Mouse (Mus musculus) neural tube, embryonic 12.5 days (tissue): ENCODE data around the gene Macrod2. TPM values are rescaled to one million over a fixed set of nuclear protein-coding genes. Genes with fewer than 3 reads are reported as not detected.
A peak's percentile ranks its signal among the peaks of the same experiment; 100 is the strongest.

Source experiments
- ATAC-seq: fragments of 200-750 bp; cut with Nextera tagmentation; 2 replicates; pipeline ENCODE4 v1.8.0; 2017; ENCODE audit warnings: low read depth, mild to moderate bottlenecking, moderate TSS enrichment, moderate library complexity; ENCODE audit not compliant: low FRiP score
- H3K27ac ChIP-seq: fragments of 300-500 bp; sonication (generic); 2 replicates; pipeline ENCODE4 v1.5.1; 2016
- H3K27me3 ChIP-seq: fragments of 300-500 bp; sonication (generic); replicated peaks from 2 replicates; pipeline ENCODE4 v1.6.1; 2016; ENCODE audit warnings: mild to moderate bottlenecking
- H3K36me3 ChIP-seq: fragments of 300-500 bp; sonication (generic); 2 replicates; pipeline ENCODE4 v1.6.1; 2016; ENCODE audit warnings: mild to moderate bottlenecking
- H3K4me1 ChIP-seq: fragments of 300-500 bp; sonication (generic); 2 replicates; pipeline ENCODE4 v1.6.1; 2016
- H3K4me2 ChIP-seq: fragments of 300-500 bp; sonication (generic); replicated peaks from 2 replicates; pipeline ENCODE4 v1.6.1; 2016; ENCODE audit warnings: mild to moderate bottlenecking
- H3K4me3 ChIP-seq: fragments of 300-500 bp; sonication (generic); 2 replicates; pipeline ENCODE4 v1.5.1; 2016
- H3K9ac ChIP-seq: fragments of 300-500 bp; sonication (generic); 2 replicates; pipeline ENCODE4 v1.6.1; 2016; ENCODE audit warnings: mild to moderate bottlenecking
- H3K9me3 ChIP-seq: fragments of 300-500 bp; sonication (generic); 2 replicates; pipeline ENCODE4 v1.6.1; 2016; ENCODE audit warnings: mild to moderate bottlenecking
- WGBS: fragments of 180-500 bp; shearing (Covaris S2); methylation state at CpG from one replicate; pipeline ENCODE4 v1.1.7; 2016; 5-methylcytosine and 5-hydroxymethylcytosine counted together
- polyA plus RNA-seq: library from polyadenylated mRNA; unstranded; fragments of >200 nt; fragmentation: Nextera tagmentation; extraction: Ambion mirVana; gene quantifications from 2 replicates; pipeline ENCODE4 v1.2.1, GENCODE M21; 2016

The Macrod2 gene
- polyA plus RNA-seq, 1 experiment from 2014 or later: 53.8 TPM

GRCm38 (mm10) chr2:141169586-141169985, 774.5 kb downstream of the Macrod2 start:
- Histone ChIP-seq H3K27me3 (no peaks in the 10 kb centered on the region), H3K4me2 (no peak overlapping the region), H3K9me3 (no peaks in the 10 kb centered on the region), H3K9ac (no peak overlapping the region), H3K27ac (no peak overlapping the region), H3K4me1 (no peaks in the 10 kb centered on the region), H3K36me3 (no peaks in the 10 kb centered on the region), H3K4me3 (no peak overlapping the region)
- no peak for ATAC-seq
- WGBS: 81% methylated on average over 3 of the region's 3 CpGs

- H3K36me3 ChIP-seq: no peaks in the 10 kb centered on the region
- H3K4me3 ChIP-seq: no peak overlapping the region
- H3K4me2 ChIP-seq: no peak overlapping the region
- no peak overlapping the region for H3K9ac ChIP-seq
- H3K9me3 ChIP-seq: no peaks in the 10 kb centered on the region
- no peak overlapping the region for H3K27ac ChIP-seq
- WGBS: 61% methylated on average over 1 of the region's 1 CpGs
- no peaks in the 10 kb centered on the region for H3K4me1 ChIP-seq
- H3K27me3 ChIP-seq: no peaks in the 10 kb centered on the region
- no peak for ATAC-seq
Observed at GRCm38 (mm10) chr2:141173167-141173566, 778.1 kb downstream of the Macrod2 start.

- no peak overlapping the region for H3K27ac ChIP-seq
- H3K36me3 ChIP-seq: no peaks in the 10 kb centered on the region
- WGBS: 80% methylated on average over 3 of the region's 3 CpGs
- H3K9me3 ChIP-seq: no peaks in the 10 kb centered on the region
- no peak overlapping the region for H3K4me3 ChIP-seq
- ATAC-seq: no peak
- no peaks in the 10 kb centered on the region for H3K27me3 ChIP-seq
- H3K4me2 ChIP-seq: no peak overlapping the region
- H3K4me1 ChIP-seq: no peaks in the 10 kb centered on the region
- H3K9ac ChIP-seq: no peak overlapping the region
Observed at GRCm38 (mm10) chr2:141173607-141174006, 778.5 kb downstream of the Macrod2 start.

- no peak overlapping the region for H3K4me3 ChIP-seq
- H3K9me3 ChIP-seq: no peaks in the 10 kb centered on the region
- H3K4me1 ChIP-seq: no peaks in the 10 kb centered on the region
- ATAC-seq: no peak
- H3K27me3 ChIP-seq: no peaks in the 10 kb centered on the region
- H3K36me3 ChIP-seq: no peaks in the 10 kb centered on the region
- H3K27ac ChIP-seq: no peak overlapping the region
- WGBS: 71% methylated on average over 1 of the region's 1 CpGs
- no peak overlapping the region for H3K4me2 ChIP-seq
- H3K9ac ChIP-seq: no peak overlapping the region
Observed at GRCm38 (mm10) chr2:141180656-141181055, 785.5 kb downstream of the Macrod2 start.

DNA sequence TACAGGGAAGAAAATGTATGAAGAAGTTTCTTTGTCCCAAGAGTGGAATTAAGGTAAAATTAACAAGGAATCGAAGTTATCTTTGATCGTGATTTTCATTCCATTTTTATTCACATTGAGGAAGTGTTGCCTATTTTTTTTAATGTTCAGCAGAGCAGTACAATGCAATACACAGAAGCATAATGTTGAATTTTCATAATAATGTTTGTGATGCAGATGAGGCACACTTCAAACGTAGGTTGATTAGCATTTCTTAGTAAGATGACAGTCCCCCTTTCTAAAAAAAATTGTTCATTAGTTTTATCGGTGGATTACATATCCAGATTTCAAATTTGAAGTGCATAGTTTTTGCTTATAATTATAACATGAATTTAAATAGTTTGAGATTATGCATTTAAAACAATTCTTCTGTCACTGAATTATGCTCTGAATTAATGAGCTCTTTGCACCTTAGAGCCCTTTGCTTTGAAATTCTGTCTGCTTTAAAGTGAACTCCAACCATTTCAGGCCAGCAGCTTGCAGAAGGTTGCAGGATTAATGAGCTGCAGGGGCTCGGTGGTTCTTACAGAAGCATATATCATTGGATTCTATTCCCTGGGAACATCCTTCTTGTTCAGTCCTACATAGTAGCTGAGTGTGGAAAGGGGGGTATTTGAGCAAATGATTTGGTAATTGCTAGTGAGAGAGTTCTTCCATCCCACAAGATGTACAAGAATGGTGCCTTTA, 787.1 kb downstream of the Macrod2 start:
- Histone ChIP-seq H3K9ac (no peak overlapping the region), H3K36me3 (no peaks in the 10 kb centered on the region), H3K9me3 (no peaks in the 10 kb centered on the region), H3K4me3 (no peak overlapping the region), H3K4me1 (no peaks in the 10 kb centered on the region), H3K27me3 (no peaks in the 10 kb centered on the region), H3K27ac (no peak overlapping the region), H3K4me2 (no peak overlapping the region)
- 62% methylated on average over 5 of the region's 5 CpGs for WGBS
- ATAC-seq: no peak

DNA sequence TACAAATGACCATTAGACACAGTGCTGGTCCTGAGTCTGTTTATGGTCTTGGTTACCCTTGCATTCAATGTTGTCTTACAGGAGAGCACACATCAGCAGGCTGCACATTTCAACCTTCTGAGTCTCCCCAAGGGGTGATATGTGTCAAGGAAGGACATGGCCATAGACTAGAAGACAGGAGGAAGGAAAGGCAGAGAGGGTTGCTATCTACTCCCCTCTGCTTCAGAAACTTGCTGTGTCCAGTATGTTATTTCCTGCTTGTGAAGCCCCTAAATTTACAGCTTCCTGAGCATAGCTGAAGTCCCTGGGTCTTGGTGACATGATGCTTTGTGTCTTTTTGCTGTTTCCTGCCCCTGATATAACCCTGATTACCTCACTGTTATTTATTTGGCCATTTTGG, 799.4 kb downstream of the Macrod2 start:
- no peak for ATAC-seq
- Histone ChIP-seq H3K36me3 (no peaks in the 10 kb centered on the region), H3K27ac (no peak overlapping the region), H3K4me2 (no peak overlapping the region), H3K9me3 (no peaks in the 10 kb centered on the region), H3K4me3 (no peak overlapping the region), H3K4me1 (no peaks in the 10 kb centered on the region), H3K27me3 (no peaks in the 10 kb centered on the region), H3K9ac (no peak overlapping the region)

DNA sequence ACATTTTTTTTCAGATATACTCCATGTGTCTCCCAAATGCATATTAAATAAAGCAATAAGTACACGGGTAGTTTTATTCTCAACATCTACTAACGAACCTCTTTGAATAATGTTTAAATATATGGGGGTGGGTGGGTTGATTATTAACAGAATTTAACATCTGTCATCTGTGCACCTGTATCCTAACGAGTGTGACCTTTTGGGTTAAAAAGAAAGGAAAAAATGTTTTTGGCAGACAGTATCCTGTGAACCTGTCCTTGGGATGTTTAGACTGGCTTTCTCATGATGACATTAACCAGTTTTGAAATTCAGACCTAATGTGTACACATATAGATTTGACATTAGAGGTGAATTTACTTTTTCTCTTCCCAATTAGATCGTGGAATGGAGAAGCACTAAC, 805.4 kb downstream of the Macrod2 start:
- 69% methylated on average over 4 of the region's 4 CpGs for WGBS
- Histone ChIP-seq H3K4me1 (0 out of 2 replicates have a peak, but pooled peaks cover 5% of the 10 kb centered on the region), H3K4me3 (no peak overlapping the region), H3K36me3 (no peaks in the 10 kb centered on the region), H3K4me2 (no peak overlapping the region), H3K27me3 (no peaks in the 10 kb centered on the region), H3K27ac (no peak overlapping the region), H3K9ac (no peak overlapping the region), H3K9me3 (no peaks in the 10 kb centered on the region)
- ATAC-seq: no peak

DNA sequence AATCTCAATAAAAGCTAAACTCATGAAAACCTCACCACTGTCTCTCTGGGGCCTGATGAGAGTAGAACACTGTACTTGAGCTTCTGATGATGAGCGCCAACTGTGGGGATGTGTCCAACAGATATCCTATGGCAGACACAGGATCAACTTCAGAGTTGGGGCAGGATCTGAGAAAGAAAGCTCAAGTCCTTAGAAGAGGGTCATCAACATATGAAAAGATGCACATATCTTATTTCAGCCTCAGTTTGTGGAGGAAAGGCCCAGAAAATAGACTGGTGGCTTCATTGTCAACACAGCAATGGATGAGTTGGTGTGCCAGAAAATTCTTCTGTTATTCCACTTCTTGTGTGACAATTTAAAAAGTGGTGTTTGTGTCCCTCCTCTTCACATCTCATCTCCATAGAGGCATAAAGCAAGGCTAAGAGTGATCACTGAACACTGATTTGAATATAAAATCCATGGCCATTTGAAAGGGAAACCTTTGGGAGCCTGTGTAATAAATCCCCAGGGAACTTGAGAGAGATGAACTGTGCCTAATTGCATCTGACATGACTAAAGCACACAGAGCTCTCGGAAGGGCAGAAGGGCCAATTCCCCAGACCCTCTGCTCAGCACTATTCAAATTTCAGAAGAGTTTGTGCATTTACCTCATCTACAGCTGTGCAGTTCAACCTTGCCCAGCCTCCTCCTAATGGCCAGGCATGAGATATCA, 806.4 kb downstream of the Macrod2 start:
- 41% methylated on average over 2 of the region's 2 CpGs for WGBS
- 0 out of 2 replicates have a peak, but pooled peaks cover 5% of the 10 kb centered on the region for H3K4me1 ChIP-seq
- H3K4me3 ChIP-seq: no peak overlapping the region
- H3K27me3 ChIP-seq: no peaks in the 10 kb centered on the region
- peak; percentile 60; the same call in 1 of the 2 replicates for ATAC-seq
- no peaks in the 10 kb centered on the region for H3K9me3 ChIP-seq
- H3K27ac ChIP-seq: no peak overlapping the region
- H3K9ac ChIP-seq: no peak overlapping the region
- no peak overlapping the region for H3K4me2 ChIP-seq
- no peaks in the 10 kb centered on the region for H3K36me3 ChIP-seq

DNA sequence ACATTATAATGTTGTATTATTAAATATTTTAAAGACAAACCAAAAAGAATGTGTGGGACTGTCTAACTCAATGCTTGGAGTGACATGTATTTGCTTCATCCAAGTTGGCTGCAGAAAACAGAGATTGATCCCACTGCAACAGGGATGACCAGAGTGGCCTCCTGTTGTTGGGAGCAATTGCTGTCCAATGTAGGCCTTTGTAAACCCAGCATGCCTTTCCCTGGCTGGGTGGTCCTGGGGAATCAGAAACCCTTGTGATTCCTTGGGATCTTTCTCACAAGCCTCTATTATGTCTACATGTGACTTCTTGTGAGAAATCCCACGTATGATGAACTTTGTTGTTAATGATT, 806.9 kb downstream of the Macrod2 start:
- Histone ChIP-seq H3K9ac (no peak overlapping the region), H3K27ac (no peak overlapping the region), H3K4me2 (no peak overlapping the region), H3K36me3 (no peaks in the 10 kb centered on the region), H3K4me1 (0 out of 2 replicates have a peak, but pooled peaks cover 5% of the 10 kb centered on the region), H3K9me3 (no peaks in the 10 kb centered on the region), H3K4me3 (no peak overlapping the region), H3K27me3 (no peaks in the 10 kb centered on the region)
- WGBS: 65% methylated on average over 1 of the region's 1 CpGs
- no peak for ATAC-seq

DNA sequence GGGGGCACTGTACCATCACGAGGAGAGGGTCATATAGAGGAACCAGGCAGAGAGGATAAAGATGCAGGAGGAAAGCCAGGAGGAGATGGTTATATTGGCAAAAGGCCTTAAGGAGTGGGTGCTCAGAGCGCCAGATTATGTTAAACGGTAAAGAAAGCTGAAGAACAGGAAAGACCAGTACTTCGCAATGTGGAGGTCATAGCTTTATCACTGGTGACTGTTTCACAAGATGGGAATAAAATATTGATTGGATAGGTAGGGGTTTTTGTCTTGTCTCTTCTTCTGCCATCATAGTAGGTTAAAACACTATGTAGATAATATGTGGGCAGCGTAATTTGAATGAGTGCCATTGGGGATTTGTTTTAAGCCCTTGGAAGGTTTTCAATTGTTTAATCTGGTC, 816.2 kb downstream of the Macrod2 start:
- Histone ChIP-seq H3K4me1 (no peaks in the 10 kb centered on the region), H3K4me2 (no peak overlapping the region), H3K27me3 (no peaks in the 10 kb centered on the region), H3K36me3 (no peaks in the 10 kb centered on the region), H3K9me3 (no peaks in the 10 kb centered on the region), H3K27ac (no peak overlapping the region), H3K4me3 (no peak overlapping the region), H3K9ac (no peak overlapping the region)
- no peak for ATAC-seq
- 92% methylated on average over 5 of the region's 5 CpGs for WGBS

DNA sequence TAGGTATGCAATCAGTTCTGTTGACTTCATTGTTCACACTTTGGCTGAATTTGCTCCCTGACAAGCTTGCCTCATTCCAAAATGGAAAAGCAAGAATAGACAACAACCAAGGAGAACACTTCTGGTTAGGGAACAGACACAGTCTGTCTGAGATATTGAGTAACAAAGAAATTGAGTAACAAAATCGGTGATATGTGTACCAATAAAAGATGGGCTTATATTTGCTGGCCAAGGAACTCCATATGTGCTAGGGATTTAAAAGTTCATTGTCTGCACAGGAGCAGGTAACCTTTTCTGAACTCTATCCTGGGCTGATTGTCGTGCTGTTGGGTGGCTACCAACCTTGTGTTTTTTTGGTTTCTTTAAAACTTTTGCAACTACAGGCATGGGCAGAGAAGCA, 817.2 kb downstream of the Macrod2 start:
- Histone ChIP-seq H3K4me3 (no peak overlapping the region), H3K9me3 (no peaks in the 10 kb centered on the region), H3K4me1 (no peaks in the 10 kb centered on the region), H3K27ac (no peak overlapping the region), H3K36me3 (no peaks in the 10 kb centered on the region), H3K27me3 (no peaks in the 10 kb centered on the region), H3K4me2 (no peak overlapping the region), H3K9ac (no peak overlapping the region)
- no peak for ATAC-seq
- 89% methylated on average over 2 of the region's 2 CpGs for WGBS

DNA sequence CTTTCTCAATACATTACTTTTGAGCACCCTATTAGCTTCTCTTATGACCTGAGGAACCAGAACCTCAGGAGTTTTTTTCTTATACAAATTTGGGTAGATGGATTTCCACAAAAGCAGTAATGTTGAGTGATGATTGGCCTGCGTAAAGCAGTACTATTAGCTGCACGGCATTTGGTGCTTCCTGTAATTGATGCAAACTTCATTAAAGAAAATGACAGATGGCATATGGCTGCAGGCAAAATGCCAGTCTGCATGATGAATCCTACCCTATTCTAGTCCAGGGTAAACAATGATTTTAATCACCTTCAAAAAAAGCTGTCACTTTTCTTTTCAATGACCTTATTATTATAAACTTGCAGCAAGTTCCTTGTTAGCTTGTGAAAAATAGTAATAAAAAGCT, 822.4 kb downstream of the Macrod2 start:
- H3K27ac ChIP-seq: no peak overlapping the region
- H3K9me3 ChIP-seq: peaks cover 10% of the 10 kb centered on the region; the same call in 1 of the 2 replicates
- no peaks in the 10 kb centered on the region for H3K4me1 ChIP-seq
- H3K9ac ChIP-seq: no peak overlapping the region
- no peak overlapping the region for H3K4me3 ChIP-seq
- no peaks in the 10 kb centered on the region for H3K27me3 ChIP-seq
- no peak overlapping the region for H3K4me2 ChIP-seq
- H3K36me3 ChIP-seq: no peaks in the 10 kb centered on the region
- WGBS: 44% methylated on average over 2 of the region's 2 CpGs
- no peak for ATAC-seq

DNA sequence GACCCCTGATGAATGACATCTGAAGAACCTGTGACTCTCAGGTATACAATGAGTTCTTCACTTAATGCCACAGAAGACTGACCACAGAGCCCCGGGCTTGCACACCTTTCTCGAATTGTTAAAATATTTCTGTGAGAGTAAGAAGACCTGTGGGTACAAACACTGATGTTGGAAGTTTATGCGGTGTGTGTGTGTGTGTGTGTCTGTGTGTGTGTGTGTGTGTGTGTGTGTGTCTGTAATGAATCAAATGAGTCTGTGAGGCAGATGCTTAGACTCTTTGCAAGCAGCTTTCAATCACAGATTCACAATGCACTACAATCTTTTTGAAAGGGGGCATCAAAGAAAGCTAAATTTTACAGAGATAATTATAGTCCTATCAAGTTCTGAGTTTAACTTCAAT, 822.8 kb downstream of the Macrod2 start:
- no peak overlapping the region for H3K4me2 ChIP-seq
- no peaks in the 10 kb centered on the region for H3K27me3 ChIP-seq
- no peak overlapping the region for H3K4me3 ChIP-seq
- no peak for ATAC-seq
- no peak overlapping the region for H3K9ac ChIP-seq
- no peak overlapping the region for H3K27ac ChIP-seq
- H3K9me3 ChIP-seq: peaks cover 10% of the 10 kb centered on the region; the same call in 1 of the 2 replicates
- H3K4me1 ChIP-seq: no peaks in the 10 kb centered on the region
- H3K36me3 ChIP-seq: no peaks in the 10 kb centered on the region
- 89% methylated on average over 3 of the region's 3 CpGs for WGBS
